ENCODE assay signal across 9 mouse cellular contexts in the genomic region with DNA sequence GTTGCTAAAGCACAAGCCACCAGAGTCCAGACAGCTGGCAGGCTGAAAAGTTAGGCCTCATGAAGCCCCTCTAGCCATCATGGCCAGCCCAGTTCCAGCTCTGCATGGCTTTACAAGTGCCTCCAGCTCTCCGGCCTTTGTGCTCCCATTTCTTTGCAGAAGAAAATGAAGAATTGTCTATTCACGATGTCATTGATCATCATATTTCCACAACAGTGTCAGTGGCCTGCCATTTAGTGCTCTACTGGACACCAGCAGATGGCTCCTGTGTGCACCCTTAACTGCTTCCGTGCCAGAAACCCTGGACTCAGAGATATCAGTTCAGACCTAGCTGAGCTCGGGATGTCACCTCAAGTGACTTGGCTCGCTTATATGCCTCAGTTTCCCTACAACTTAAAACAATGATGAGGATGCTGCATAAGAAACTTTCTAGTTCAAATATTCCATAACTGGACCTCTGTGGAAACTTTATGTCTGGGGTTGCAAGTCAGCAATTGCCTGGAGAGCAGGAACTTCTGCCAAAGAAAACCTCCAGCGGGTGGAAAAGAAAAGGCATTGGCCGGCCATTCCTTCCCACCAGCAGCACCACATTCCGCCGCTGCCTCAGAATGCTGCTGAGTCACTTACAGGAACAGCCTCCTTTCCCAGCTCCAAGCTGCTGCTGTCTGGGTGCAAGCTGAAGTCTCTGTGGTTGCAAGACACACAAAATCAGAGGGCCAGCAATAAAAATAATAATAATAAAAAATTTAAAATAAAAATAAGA.
A peak's percentile ranks its signal among the peaks of the same experiment; 100 is the strongest.
DNase-seq lines count a peak whose midpoint lies in the region; ATAC-seq and TF ChIP-seq lines count a peak whose summit lies in the region.
"Had no signal": no experiment of that assay in that cellular context is flagged by ENCODE, and none has a peak within 500 bp of the region (broad histone marks: within the 10 kb centered on the region; RNA-seq: fewer than 3 reads in every experiment).

No protein-coding gene starts in this region.

- H3K4me2 ChIP-seq in embryonic facial prominence, embryonic 14.5 days (ENCODE audit: low read depth, low read length): no peak overlapping the region
- H3K4me2 ChIP-seq in midbrain, postnatal 0 days (ENCODE audit: low read depth, low read length, poor library complexity, severe bottlenecking): no peak overlapping the region
- H3K4me2 ChIP-seq in midbrain, embryonic 14.5 days (ENCODE audit: low read length): no peak overlapping the region

- TF ChIP-seq CTCF in midbrain, postnatal 0 days (IDR thresholded peaks at IDR 0.05): peak; percentile 34; the same call in 1 of the 2 replicates

- no peaks in the 10 kb centered on the region for H3K36me3 ChIP-seq in embryonic facial prominence, embryonic 14.5 days (ENCODE audit: control insufficient read depth, insufficient read depth, low read length)
- H3K36me3 ChIP-seq in embryonic facial prominence, embryonic 10.5 days (replicated peaks): no peaks in the 10 kb centered on the region
- no peaks in the 10 kb centered on the region for H3K36me3 ChIP-seq in midbrain, postnatal 0 days (ENCODE audit: insufficient read depth, low read length)
- H3K36me3 ChIP-seq in midbrain, embryonic 14.5 days (ENCODE audit: control insufficient read depth, insufficient read depth, low read length): no peaks in the 10 kb centered on the region

- no peak overlapping the region for H3K27ac ChIP-seq in embryonic facial prominence, embryonic 14.5 days (replicated peaks; ENCODE audit: low read depth, low read length)
- H3K27ac ChIP-seq in embryonic facial prominence, embryonic 10.5 days (replicated peaks): no peak overlapping the region
- peak overlapping the region; percentile 86; the same call in 1 of the 2 replicates for H3K27ac ChIP-seq in midbrain, postnatal 0 days (ENCODE audit: low read depth, low read length)
- no peak overlapping the region for H3K27ac ChIP-seq in midbrain, embryonic 14.5 days (replicated peaks; ENCODE audit: low read depth, low read length)

- no peak for ATAC-seq in embryonic facial prominence, embryonic 14.5 days (ENCODE audit: low read depth)
- ATAC-seq in midbrain, postnatal 0 days (ENCODE audit: low FRiP score): no peak
- ATAC-seq in midbrain, embryonic 14.5 days (ENCODE audit: low FRiP score, low TSS enrichment): no peak

- H3K9ac ChIP-seq in embryonic facial prominence, embryonic 14.5 days (ENCODE audit: low read depth, low read length): no peak overlapping the region
- no peak overlapping the region for H3K9ac ChIP-seq in midbrain, postnatal 0 days (replicated peaks; ENCODE audit: low read length, poor library complexity, severe bottlenecking)
- no peak overlapping the region for H3K9ac ChIP-seq in midbrain, embryonic 14.5 days (replicated peaks; ENCODE audit: low read length)

- 69% methylated on average over 9 of the region's 9 CpGs for WGBS in embryonic facial prominence, embryonic 14.5 days
- 81% methylated on average over 9 of the region's 9 CpGs for WGBS in embryonic facial prominence, embryonic 10.5 days
- 83% methylated on average over 9 of the region's 9 CpGs for WGBS in midbrain, postnatal 0 days
- 84% methylated on average over 9 of the region's 9 CpGs for WGBS in midbrain, embryonic 14.5 days

- H3K9me3 ChIP-seq in embryonic facial prominence, embryonic 14.5 days (ENCODE audit: control insufficient read depth, low read length): no peaks in the 10 kb centered on the region
- H3K9me3 ChIP-seq in embryonic facial prominence, embryonic 10.5 days: no peaks in the 10 kb centered on the region
- H3K9me3 ChIP-seq in midbrain, postnatal 0 days (ENCODE audit: low read length): no peaks in the 10 kb centered on the region
- H3K9me3 ChIP-seq in midbrain, embryonic 14.5 days (ENCODE audit: control insufficient read depth, low read length): no peaks in the 10 kb centered on the region

- peak; percentile 63 for DNase-seq in embryonic facial prominence, embryonic 14.5 days (ENCODE audit: low spot score)
- no peak for DNase-seq in embryonic facial prominence, embryonic 10.5 days (ENCODE audit: low spot score)
- DNase-seq in midbrain, postnatal 0 days (ENCODE audit: low spot score): no peak
- DNase-seq in midbrain, embryonic 14.5 days: no peak
- peak; percentile 37 for DNase-seq in heart, postnatal 25 days (ENCODE audit: low spot score)
- peak; percentile 48 for DNase-seq in lung, postnatal 36 days
- DNase-seq in cerebellum, adult 11-12 months: no peak
- no peak for DNase-seq in thymus, adult 18-20 months

- no peak overlapping the region for H3K4me3 ChIP-seq in embryonic facial prominence, embryonic 14.5 days (ENCODE audit: low read depth, low read length)
- no peak overlapping the region for H3K4me3 ChIP-seq in embryonic facial prominence, embryonic 10.5 days
- no peak overlapping the region for H3K4me3 ChIP-seq in midbrain, postnatal 0 days (ENCODE audit: low read depth, low read length)
- no peak overlapping the region for H3K4me3 ChIP-seq in midbrain, embryonic 14.5 days (replicated peaks; ENCODE audit: low read depth, low read length)
- H3K4me3 ChIP-seq: megakaryocyte, embryonic 14.5 days had no signal

- H3K27me3 ChIP-seq in embryonic facial prominence, embryonic 14.5 days (replicated peaks; ENCODE audit: control insufficient read depth, insufficient read depth, low read length): no peaks in the 10 kb centered on the region
- H3K27me3 ChIP-seq in embryonic facial prominence, embryonic 10.5 days (replicated peaks; ENCODE audit: low read depth, poor library complexity, severe bottlenecking): peaks cover 6% of the 10 kb centered on the region; the same call in 1 of the 2 replicates
- no peaks in the 10 kb centered on the region for H3K27me3 ChIP-seq in midbrain, postnatal 0 days (ENCODE audit: insufficient read depth, low read length)
- H3K27me3 ChIP-seq in midbrain, embryonic 14.5 days (ENCODE audit: control insufficient read depth, insufficient read depth, low read length): no peaks in the 10 kb centered on the region
- H3K27me3 ChIP-seq: megakaryocyte, embryonic 14.5 days had no signal

- intact Hi-C loops in heart, postnatal 25 days (cut with DNase I): no loop called here

- no peaks in the 10 kb centered on the region for H3K4me1 ChIP-seq in embryonic facial prominence, embryonic 14.5 days (ENCODE audit: control insufficient read depth, insufficient read depth, low read length)
- peaks cover 9% of the 10 kb centered on the region for H3K4me1 ChIP-seq in embryonic facial prominence, embryonic 10.5 days
- H3K4me1 ChIP-seq in midbrain, postnatal 0 days (ENCODE audit: insufficient read depth, low read length): no peaks in the 10 kb centered on the region
- peaks cover 16% of the 10 kb centered on the region; the same call in 1 of the 2 replicates for H3K4me1 ChIP-seq in midbrain, embryonic 14.5 days (ENCODE audit: control insufficient read depth, insufficient read depth, low read length)
- H3K4me1 ChIP-seq: megakaryocyte, embryonic 14.5 days had no signal

Comparison
In these comparisons a context has a peak if more than half of its experiments do, and no peak if none do; other contexts are left out.
1. DNase-seq: peak in embryonic facial prominence, embryonic 14.5 days (single experiment), heart, postnatal 25 days (single experiment) and lung, postnatal 36 days (single experiment); none in embryonic facial prominence, embryonic 10.5 days (single experiment), midbrain, postnatal 0 days (single experiment), midbrain, embryonic 14.5 days (single experiment), cerebellum, adult 11-12 months (single experiment) and thymus, adult 18-20 months (0 of 2).